Mouse (Mus musculus) bone marrow, adult 2 months (tissue): ENCODE measurements at regions not wholly inside any gene's neighbourhood (a gene's known extent, or its start where the extent isn't known, plus 50 kb on each side); places are given as distances from the start of the nearest gene placed in this dataset.

Experiments
- CTCF ChIP-seq: fragments of 200-500 bp; IDR thresholded peaks from 2 replicates; pipeline ENCODE4 v1.5.1; 2011; ENCODE audit warnings: low read length, control low read depth; ENCODE audit not compliant: control insufficient read depth, insufficient read depth
- POLR2A ChIP-seq: fragments of 200-500 bp; IDR thresholded peaks from 2 replicates; pipeline ENCODE4 v1.6.1; 2011; ENCODE audit warnings: low read depth, mild to moderate bottlenecking, control low read depth, low read length, borderline replicate concordance; ENCODE audit not compliant: control insufficient read depth

DNA sequence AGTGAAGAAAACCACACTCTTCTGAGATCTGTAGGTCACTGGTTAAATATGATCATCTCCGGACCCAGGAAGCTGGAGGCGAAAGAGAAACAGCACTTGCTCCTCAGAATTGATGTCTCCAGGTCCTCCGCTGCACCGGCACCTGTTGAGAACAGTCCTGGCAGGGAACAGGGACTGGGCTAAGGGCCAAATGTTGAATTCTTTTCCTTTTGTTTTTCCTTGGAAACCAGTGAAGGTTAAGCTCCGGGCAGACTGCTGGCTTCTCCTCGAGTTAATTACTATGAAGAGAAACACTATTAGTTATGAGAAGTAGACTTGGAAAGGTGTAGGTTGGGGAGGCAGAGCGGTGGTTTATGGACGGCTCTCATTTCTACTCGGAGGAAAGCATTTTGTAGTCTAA, 242.7 kb downstream of the Rngtt start:
- TF ChIP-seq CTCF (no peak), POLR2A (no peak)
